Mouse (Mus musculus): ENCODE results near the gene Dcx.

Dcx gene

GRCm38 (mm10) chrX:143826521-143826920 is 106.6 kb downstream of the Dcx start:
- DNase-seq (ENCODE audit: low spot score), result no peak

- DNase-seq (ENCODE audit: low spot score), result no peak
These were observed 114.2 kb downstream of the Dcx start for GRCm38 (mm10) chrX:143818961-143819360.

GRCm38 (mm10) chrX:143815948-143816347 is 117.2 kb downstream of the Dcx start:
- no peak for DNase-seq (ENCODE audit: low spot score)

Measured in c-Kit-positive CD71-positive TER-119-positive erythroid progenitor cells, embryonic 14.5 days (primary cell).